Mouse (Mus musculus) heart, adult 2 months (tissue): Measurements from ENCODE around the gene Tmem208.

Experiments used
- CTCF ChIP-seq: fragments of 200-600 bp; IDR thresholded peaks from 2 replicates; pipeline ENCODE4 v1.8.1; 2022; ENCODE audit warnings: antibody characterized with exemption, mild to moderate bottlenecking, moderate library complexity
- POLR2A ChIP-seq: fragments of 200-500 bp; IDR thresholded peaks from 2 replicates; pipeline ENCODE4 v1.6.1; 2011; ENCODE audit warnings: mild to moderate bottlenecking, low read depth, low read length, control low read depth; ENCODE audit not compliant: insufficient read depth

DNA sequence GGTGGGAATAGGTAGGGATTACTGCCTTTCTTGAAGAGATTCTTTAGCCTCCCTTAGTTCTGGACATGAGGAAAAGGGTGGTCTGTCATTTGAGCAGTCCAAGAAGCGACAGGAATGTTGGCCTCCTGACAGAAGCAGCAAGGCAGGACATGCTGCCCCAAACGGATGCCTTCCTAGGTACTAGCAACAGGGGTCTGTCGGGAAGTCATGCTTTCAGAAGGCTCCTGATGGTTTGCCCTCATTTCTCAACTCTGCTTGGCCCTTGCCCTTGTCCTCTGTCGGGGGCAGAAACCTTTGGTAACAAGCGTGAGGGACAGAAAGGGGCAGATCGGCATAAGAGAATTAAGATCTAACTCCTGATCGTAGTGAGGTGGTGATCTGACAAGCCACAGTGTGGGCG lies 16.0 kb upstream of the Tmem208 start:
- TF ChIP-seq POLR2A (no peak), CTCF (no peak)
